Mouse (Mus musculus) frontal cortex, postnatal 25 days (tissue): ENCODE measurements around the gene Scube1.

Experiments
- DNase-seq, 2 experiments: peaks; one replicate each; pipeline ENCODE4 v3.0.0; 2022; ENCODE audit warnings: low spot score in 2 of 2

Gene Scube1

DNA sequence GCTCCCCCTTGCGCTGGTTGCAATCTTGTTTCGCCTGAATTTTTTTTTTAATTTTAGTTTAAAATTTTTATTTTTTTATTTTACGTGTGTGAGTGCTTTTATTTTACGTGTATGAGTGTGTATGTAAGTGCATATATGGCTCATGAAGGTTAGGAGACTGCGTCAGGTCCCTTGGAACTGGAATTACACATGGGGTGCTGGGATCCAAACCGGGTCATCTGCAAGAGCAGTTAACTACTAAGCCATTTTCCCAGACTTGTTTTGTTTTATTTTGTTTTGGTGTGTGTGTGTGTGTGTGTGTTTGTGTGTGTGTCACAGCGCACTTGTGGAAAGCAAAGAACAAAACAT is 129.5 kb downstream of the Scube1 start:
- DNase-seq = no peak

GRCm38 (mm10) chr15:83594513-83595363 is 130.1 kb downstream of the Scube1 start, which contains the start of gene Ttll12:
Gene Ttll12 (minus strand): TSS chr15:83595157.
- DNase-seq = peak; percentile 93 to 96

DNA sequence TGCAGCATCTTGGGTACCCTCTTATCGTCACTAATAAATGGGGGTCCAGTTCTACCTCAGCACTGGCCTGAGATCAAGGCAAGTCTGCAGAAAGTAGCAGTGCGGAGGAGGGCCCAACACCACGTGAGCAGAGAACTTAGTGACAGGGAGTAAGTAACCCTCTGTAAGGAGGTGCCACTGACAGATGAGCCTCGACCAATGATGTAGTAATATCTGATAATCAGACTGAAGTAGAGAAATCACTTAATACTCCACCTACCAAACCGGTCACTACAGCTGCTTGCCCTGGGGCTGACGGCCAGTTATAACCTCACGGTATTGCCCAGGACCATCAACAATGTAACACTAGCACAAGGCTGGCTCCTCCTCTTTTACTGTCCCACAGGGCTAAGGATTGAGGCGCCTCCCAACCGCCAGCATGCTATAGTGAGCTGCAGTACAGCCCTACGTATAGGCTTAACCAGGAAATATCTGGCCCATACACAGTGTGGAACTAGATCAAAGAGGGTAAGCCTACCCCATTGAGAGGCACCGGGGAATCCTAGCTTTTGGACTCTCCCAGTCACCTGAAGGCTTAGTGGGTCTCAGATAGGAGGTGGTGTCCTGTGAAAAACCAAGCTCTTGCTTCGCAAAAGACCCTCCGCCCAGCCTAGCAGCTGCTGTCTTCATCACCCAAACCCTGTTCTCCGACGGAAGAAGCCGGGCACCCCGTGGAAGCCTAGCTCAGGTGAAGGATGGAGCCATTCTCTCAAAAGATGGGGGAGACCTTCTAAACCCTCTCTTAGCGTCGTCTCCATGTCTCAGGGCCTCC is 130.9 kb downstream of the Scube1 start:
- DNase-seq = no peak

DNA sequence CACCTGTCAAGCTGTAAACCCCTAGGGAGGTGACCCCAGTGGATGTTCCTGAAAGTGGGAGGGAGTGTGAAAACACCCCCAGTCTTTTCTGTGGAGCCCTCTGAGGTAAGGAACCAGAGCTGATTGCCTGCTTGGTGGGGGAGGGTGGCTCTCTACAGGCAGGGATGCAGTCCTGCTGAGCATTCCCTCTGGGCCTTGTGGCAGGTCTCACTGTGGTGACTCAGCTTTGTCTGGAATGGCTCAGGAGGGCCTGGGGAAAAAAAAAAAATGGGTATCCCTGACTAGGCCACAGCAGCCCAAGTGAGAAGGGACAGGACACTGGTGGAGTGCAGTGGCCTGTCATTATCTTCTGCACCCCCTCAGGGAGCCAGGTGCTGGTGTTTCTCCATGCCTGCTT is 131.6 kb downstream of the Scube1 start:
- no peak for DNase-seq

- DNase-seq = no peak
Measured at GRCm38 (mm10) chr15:83592260-83593188, 132.3 kb downstream of the Scube1 start.

GRCm38 (mm10) chr15:83591758-83592157 is 133.1 kb downstream of the Scube1 start:
- no peak for DNase-seq

DNA sequence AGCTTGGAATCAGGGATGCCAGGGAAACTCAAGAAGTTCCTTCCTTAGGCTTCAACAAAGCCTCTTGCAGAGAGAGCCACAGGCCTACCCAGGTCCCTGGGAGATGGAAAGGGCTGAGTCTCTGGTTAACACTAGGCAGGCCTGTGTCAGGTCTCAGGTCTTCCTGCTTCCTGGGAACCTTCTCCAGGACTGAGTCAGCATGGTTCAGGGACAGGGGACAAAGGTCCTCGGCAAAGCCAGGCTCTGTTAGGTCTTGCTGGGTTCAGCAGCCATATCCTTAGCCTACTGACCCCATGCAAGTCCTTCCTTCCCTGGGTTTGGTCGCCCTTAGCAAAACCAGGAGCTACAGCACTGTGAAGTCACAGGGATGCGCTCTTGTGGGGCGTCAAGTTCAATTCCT is 134.0 kb downstream of the Scube1 start:
- DNase-seq = no peak

GRCm38 (mm10) chr15:83584741-83585220 is 140.0 kb downstream of the Scube1 start:
- no peak for DNase-seq

DNA sequence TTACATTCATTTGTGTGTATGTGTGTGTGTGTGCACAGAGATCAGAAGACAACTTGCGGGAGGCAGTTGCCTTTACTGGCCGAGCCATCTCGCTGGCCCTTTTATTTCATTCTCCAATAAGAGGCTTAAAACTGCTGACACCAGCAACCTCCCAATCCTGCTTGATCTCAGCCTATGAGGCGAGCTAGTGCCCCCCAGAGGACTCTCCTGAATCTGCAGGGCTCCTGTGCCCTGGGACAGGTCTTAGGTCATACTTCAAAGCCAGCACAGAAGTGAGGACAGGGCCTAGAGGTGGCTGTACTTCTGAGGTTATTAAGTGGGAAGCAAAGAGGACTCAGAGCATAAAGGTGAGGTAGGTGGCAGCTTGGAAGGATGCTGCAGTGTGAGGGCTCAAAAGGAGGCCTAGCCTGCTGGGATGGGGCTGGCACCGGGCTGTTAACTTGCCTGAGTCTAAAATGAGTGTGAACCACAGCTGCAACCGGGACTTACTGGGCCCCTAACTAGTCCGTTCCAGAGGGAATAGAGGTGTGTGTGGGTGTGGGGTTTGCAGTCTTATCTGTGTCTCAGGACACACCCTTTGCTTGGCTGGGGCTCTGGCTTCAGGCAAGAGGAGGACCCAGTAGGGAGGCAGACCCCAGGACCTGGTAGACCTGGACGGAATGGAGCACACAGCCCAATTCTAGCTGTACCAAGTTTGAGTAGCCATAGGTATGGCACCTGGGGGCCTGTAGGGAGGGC is 141.2 kb downstream of the Scube1 start:
- no peak for DNase-seq

DNA sequence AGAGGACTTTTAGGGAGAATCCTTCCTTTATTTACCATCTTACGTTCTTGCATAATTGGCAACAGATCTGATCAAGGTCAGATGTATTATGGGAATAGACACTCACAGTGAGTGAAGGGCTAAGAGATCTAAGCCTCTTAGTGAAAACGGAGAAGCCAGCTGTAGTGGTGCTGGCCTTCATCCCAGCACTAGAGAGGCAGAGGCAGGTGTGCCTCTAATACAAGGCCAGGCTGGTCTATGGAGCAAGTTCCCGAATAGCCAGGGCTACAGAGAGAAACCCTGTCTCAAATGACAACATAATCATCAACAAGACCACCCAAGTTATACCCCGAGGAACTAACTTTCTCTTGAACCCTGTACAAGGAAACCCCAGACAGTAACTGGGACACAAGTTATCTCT is 141.9 kb downstream of the Scube1 start:
- no peak for DNase-seq

- no peak for DNase-seq
Measured at GRCm38 (mm10) chr15:83576651-83577050, 148.2 kb downstream of the Scube1 start.

DNA sequence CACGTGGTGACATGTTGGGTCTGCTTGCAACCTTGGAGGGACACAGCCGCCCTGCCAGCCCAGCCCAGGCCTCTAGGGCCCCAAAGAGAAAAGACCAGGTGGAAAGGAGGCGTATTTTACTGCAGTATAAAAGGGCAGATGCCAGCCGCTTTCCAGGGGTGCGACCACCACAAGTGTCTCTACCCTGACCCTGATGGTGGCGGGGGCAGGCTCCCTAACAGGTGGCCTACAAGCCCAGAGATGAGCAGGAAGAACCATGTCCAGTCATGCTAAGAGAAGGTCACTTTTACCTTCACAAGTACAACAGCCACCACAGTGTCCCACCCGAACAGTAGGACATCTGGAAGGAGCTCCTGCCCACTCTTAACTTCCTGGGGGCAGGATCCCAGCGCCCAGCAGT is 149.3 kb downstream of the Scube1 start:
- DNase-seq = no peak

GRCm38 (mm10) chr15:83574731-83575351 is 150.0 kb downstream of the Scube1 start:
- DNase-seq = no peak

DNA sequence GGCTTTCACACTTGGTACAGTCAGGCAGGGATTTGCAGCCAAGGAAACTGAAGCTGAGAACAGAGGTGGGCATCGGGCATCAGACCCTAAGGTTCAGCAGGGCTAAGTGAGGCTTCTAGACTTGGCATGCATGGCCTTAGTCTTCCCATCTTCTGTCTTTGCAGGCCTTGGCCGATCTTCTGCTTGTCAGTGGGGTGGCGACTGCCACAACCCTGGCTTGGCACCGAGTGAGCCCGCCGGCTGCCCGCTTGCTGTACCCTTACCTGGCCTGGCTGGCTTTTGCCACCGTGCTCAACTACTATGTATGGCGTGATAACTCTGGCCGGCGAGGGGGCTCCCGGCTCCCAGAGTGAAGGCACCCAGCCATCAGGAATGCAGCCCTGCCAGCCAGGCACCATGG is 151.2 kb downstream of the Scube1 start:
- no peak for DNase-seq

GRCm38 (mm10) chr15:83572132-83572531 is 152.7 kb downstream of the Scube1 start:
- DNase-seq = no peak

GRCm38 (mm10) chr15:83571636-83572035 is 153.2 kb downstream of the Scube1 start:
- DNase-seq = no peak

- DNase-seq = no peak
Measured at GRCm38 (mm10) chr15:83570641-83571040, 154.2 kb downstream of the Scube1 start.

- no peak for DNase-seq
Measured at GRCm38 (mm10) chr15:83569682-83570081, 155.1 kb downstream of the Scube1 start.

DNA sequence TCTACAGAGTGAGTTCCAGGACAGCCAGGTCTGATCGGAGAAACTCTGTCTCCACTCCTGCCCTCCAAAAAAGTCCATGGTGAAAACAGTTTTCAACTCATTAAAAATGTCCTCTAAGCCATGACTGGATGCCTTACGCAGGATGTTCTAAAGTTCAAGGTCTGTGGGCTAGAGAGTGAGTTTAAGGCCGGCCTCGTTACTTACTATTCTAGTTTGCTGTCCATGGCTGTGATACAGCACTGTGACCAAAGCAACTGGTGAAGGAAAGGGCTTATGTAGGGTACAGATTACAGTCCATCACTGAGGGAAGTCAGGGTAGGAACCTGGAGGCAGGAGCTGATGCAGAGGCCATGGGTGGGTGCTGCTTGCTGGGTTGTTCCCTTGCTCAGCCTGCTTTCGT is 156.3 kb downstream of the Scube1 start:
- no peak for DNase-seq

DNA sequence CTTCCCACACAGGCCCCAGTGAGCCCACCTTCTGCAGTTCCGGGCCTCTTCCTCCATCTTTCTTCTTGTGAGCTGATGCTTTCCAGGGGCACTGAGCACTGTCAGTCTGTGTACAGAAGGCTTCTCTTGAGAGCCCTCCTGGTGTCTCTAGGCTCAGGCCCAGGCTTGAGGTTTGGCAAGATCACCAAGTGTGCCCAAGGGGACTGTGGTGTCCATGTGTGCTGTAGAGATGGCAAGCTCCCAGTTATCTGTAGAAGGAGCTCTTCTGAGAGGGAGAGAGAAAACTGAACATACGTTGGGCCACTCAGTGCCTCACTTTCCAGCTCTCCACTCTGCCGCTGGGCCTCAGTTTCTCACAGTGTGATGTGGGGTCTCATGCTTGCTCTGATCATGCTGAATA is 157.1 kb downstream of the Scube1 start:
- no peak for DNase-seq

- no peak for DNase-seq
Measured at GRCm38 (mm10) chr15:83566006-83566405, 158.8 kb downstream of the Scube1 start.
